Mouse (Mus musculus) monocyte, adult 5-6 weeks (primary cell): ENCODE data around the gene Gm19935. TPM values are rescaled to one million over a fixed set of nuclear protein-coding genes. Genes with fewer than 3 reads are reported as not detected.

Experiments
- ATAC-seq: fragments of 153-309, 156-312 bp; replicated peaks from 2 replicates; pipeline ENCODE4 v1.8.0; 2017; ENCODE audit warnings: mild to moderate bottlenecking; ENCODE audit not compliant: low TSS enrichment, insufficient number of reproducible peaks, severe bottlenecking, poor library complexity, low FRiP score
- total RNA-seq: library from RNA; stranded (forward); fragments of 200-1000, 200-491, 200-594 nt; gene quantifications from 3 replicates; pipeline ENCODE4 v1.2.3, GENCODE M21; 2017

Gene Gm19935
- total RNA-seq: not detected in 3 replicates

DNA sequence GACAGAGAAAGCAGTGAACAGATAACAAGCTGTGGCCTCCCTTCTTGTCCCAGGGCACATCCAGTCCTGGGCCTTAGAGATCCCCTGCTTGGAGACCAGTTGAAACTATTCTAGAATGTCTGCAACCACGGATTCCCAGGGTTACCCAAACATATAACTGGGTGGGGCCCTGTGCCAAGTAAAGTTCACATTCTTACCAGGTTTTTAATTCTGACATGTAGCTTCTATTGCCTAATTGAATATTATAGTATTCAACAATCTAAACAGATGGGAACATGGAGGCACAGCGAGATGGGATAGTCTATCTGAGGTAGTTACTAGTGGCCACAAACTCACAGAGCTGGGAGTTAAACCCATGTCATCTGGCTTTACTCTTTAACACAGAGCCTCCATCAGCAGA is at the start of gene Gm19935:
Gm19935 (minus strand) TSS at position 101 of the 400 bp plus-strand sequence.
- ATAC-seq: no peak

DNA sequence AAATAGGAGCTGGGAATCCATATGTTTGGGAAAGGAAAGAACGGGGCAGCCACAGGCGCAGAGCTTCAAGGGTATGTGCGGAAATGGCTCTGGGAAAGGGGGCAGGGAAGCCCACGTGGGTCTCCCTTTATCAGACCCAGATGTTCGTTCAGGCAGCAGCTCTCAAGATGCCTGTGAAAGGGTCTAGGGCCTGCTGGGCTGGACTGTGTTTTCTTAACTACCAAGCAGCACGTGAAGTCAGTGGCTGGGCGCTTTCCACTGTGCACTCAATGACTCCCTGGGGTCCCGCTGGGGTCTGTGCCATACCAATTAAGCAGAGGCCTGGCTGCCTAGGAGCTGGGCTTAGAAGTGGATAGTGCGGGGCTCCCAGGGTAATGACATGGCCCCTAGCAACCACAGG is 44.8 kb upstream of the Gm19935 start:
- ATAC-seq: no peak

DNA sequence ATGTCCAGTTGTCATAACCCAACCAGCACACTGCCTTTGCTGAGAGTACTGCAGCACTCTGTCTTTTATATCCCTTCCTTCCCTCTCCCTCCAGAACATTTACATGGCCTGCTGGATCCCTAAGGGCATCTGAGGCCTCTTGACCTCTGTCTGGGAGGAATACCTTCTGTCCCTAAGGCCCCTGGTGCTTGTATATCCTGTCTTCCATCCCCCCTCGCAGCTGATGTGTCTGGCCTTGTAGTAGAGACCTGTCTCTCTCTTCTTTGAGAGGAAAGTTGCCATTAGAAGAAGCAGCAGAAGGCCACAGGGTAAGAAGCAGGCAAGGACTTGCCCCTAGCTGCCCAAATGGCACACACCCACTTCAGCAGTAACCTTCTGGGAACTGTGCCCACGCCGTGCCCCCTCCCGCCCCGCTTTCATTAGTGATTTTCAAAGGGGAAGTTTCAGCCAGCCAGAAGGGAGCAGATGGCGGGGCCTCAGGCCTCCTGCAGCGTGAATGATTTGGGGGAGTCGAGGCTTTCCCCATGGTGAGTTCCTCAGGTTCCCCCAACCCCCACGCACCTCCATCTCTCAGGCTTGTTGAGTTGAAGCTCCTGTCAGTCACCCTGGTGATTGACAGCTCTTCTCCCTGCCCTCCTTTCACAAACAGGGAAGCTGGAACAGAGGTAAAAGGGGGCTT is 44.2 kb upstream of the Gm19935 start:
- ATAC-seq: 0 out of 2 replicates have a peak, but pooled peaks have one; percentile 27

DNA sequence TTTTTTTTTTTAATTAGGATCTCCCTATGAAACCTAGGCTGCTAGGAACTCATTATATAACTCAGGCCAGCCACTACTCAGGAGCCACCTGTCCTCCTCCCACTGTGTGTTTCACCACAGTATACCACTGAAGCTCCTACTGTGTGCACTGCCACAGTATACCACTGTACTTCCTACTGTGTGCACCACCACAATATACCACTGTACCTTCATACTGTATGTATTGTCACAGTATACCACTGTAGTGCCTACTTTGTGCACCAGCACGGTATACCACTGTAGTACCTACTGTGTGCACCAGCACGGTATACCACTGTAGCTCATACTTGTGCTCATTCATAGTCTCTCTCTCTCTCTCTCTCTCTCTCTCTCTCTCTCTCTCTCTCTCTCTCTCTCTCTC is 40.9 kb upstream of the Gm19935 start:
- ATAC-seq: no peak

DNA sequence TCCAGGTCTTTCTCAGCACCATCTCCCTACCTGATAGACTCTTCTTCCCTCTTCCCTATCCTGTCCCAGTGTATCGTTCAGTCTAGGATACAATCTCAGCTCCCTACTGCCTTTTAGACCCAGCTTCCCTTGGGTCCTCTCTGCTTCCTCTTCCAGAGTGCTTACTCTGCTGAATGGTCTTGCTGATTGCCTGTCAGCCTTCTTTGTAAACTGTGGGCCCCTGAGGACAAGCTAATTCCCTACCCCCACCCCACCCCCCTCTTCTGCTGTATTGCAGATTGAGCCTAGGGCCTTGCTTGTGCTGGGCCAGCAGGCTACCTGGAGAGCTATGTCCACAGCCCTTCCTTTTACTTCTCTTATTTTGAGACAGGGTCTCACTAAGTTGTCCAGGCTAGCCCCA is 39.8 kb upstream of the Gm19935 start:
- ATAC-seq: no peak

DNA sequence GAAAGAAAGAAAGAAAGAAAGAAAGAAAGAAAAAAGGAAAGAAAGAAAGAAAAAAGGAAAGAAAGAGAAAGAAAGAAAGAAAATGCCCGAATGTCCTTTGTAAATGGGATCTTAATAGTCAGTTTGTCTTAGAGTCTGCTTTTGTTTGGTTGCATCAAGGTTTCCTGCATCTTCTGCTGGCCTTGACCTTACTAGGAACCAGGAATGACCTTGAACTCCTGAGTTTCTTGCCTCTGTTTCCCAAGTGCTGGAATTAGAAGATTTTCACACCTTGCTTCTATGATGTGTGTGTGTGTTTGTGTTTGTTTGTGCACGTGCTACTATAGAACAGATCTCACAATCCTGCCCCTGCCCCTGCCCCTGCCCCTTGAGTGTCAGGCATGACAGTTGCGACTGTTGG is 39.0 kb upstream of the Gm19935 start:
- no peak for ATAC-seq

DNA sequence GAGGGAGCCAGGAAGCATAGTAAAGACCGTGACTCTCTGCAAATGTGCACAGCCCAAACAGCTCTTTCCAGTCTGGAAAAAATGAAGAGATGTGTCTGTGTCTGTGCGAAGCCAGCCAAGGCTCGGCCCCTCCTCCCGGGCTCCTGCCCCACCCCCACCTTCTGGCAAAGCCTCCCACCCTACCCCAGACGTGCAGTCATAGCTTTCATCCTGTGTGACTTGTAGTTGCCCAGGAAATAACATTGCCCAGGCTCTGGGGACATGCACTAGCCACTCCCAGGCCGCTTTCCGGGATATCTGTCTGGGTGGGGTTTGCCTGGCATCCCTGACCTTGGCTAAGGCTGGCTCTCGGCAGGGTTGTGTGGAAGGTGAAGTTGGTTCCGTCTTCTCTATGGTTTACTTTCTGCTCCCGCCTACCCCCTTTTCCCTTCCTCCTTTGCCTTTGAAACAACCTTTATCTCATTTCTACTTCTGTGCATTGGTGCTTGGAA is 37.5 kb upstream of the Gm19935 start:
- ATAC-seq: no peak

DNA sequence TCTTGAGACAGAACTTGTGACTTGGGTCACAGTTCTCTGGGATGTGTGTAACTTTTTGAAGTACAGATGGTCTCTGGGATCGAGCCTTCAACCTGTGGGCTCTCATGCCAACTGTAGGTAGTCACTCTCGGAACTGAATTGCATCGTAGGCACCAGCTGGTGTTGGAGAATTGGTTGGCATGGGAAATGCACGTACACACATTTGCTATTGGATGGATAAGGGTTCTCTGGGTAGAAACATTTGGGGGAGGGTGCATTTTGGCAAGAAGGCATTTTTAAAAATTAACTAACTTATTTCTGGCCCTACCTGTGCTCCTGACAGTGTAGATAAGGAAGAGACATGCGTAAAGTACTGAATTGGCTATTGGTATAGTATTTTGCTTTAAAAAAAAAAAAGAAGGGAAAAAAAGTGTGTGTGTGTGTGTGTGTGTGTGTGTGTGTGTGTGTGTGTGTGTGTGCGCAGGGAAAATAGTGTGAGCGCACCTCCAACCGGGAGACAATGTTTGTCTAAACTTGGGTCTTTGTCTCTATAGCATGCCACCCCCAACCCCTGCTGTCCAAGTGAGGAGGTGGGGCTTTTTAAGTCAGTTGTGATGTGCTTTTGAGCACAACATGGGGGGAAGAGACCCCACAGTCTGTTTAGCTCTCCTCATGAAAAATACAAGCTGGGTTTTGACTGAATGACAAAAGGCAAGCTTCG is 36.9 kb upstream of the Gm19935 start:
- no peak for ATAC-seq

DNA sequence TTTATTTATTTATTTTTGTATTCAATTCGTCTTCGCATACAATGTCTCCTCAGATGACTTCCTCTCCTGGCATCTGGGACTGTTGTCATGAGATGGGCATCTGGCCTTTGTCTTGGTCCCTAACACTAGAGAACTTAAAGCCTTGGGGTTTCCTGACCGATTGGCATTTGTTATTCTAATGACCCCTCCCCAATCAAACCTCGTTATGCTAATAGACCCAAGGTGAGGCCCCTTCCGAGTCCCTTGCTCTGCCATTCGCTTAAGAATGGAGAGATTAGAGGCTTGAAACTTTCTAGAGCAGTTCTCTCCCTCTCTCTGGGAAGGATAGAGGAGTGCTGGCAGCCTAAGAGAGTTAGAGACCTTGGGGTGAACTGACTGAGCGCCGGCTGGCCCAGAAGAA is 34.4 kb upstream of the Gm19935 start:
- no peak for ATAC-seq

DNA sequence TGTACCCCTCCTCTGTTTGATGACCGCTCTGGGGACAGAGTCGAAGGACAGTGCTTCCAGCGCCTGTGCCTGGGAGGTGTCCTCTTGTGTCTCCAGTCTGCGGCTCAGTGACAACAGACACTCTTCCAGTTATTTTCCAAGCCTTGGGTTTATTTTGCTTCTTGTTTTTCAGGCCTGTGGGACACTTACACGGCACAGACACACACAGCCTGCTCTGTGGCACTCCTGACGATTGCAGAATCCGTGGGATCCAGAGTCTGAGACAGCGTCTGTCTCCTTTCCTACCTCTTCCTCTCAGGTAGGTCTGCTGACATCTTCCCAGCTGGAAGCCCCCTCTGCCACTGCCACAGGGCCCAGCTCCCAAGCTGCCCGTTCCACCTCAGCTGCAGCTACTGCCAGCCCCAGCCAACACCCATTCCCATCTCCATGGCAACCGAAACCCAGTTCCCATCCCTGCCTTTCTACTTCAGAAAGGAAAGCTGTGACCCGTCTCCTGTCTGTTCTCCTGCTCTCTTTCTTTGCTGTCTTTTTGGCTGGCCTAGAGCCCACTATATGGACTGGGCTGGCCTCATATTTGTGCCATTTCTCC is 32.4 kb upstream of the Gm19935 start:
- no peak for ATAC-seq

DNA sequence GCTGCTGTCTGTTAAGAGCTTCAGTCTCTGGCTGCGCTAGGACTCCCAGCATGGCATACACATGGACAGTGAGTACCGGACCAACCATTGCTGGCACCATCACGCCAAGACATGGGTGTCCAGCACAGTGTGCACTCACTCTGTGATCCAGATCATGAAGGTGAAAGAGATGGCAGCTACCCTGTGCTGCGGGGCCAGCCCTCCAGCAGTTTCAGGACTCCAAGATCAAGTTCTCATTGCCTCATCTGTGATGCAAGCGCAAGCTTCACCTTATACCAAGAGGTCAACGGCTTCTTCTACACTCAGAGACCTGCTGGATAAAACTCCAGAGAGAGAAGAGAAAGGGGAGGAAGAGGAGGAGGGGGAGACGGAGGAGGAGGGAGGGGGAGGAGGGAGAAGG is 30.8 kb upstream of the Gm19935 start:
- no peak for ATAC-seq

DNA sequence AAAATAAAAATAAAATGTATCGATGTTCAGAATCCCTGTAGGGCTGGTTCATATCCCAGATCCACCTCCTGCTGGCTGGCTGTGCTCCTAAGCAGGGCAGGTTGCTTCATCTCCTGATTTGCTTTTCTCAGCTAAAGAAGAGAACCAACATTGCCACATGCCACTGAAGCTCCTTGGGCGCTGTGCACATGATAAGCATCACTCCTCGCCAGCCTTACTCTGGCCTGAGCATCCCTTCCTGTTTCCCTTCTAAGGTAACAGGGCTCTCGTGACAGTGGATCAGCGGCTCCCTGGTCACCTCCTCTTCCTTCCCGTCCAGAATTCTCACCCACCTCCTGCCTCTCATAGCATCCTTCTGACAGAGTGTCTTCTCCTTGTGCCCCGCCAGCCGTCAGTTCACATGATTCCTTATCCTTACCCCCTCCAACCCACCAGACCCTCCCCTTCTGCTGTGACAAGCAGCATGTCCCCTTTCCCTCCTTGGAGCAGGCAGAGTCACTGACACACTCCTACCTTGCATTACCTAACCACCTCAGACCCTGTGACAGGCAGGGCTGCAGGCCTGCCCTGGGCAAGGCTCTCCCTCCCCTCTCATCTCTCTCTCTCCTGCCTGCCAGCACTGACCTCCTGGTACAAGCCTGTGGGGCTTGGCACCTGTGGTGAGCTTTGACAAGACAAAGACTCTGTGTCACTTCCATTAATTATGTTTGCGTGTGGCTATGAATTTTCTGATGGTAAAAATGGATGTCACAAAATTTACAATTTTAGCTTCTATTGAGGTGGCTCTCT is 27.2 kb upstream of the Gm19935 start:
- no peak for ATAC-seq

DNA sequence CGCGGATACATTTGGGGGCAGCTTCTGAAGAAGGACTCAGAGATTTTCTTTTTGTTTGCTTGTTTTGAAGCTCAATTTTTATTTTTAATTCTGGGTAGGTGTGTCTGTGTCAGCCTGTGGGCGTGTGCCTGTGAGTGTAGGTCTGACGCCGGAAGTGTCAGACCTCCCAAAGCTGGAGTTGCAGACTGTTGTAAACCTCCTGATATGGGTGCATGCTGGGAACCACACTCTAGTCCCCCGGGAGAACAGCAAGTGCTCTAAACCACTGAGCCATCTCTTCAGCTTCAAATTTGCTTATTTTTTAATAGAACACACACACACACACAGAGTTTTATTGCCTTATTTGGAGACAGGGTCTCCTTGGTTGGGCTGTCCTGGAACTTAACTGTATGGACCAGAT is 25.9 kb upstream of the Gm19935 start:
- ATAC-seq: no peak

DNA sequence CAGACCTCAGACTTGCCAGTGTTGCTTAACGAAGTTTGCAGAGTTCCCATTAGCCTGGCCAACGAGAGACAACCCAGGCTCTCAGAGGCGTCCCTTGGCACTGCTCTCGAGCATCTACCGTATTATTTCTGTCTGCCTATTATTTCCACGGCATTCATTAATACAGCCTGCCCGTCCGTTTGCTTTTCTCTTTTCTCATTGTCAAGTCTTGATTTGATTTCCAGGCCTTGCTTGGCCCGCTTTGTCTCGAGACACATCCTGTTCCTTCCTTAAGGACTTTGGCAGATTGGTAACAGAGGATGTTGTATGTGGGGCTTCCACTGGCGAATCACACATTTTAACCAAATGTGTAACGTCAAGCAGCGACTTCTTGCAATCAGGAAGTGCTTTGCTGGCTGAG is 24.1 kb upstream of the Gm19935 start:
- no peak for ATAC-seq

DNA sequence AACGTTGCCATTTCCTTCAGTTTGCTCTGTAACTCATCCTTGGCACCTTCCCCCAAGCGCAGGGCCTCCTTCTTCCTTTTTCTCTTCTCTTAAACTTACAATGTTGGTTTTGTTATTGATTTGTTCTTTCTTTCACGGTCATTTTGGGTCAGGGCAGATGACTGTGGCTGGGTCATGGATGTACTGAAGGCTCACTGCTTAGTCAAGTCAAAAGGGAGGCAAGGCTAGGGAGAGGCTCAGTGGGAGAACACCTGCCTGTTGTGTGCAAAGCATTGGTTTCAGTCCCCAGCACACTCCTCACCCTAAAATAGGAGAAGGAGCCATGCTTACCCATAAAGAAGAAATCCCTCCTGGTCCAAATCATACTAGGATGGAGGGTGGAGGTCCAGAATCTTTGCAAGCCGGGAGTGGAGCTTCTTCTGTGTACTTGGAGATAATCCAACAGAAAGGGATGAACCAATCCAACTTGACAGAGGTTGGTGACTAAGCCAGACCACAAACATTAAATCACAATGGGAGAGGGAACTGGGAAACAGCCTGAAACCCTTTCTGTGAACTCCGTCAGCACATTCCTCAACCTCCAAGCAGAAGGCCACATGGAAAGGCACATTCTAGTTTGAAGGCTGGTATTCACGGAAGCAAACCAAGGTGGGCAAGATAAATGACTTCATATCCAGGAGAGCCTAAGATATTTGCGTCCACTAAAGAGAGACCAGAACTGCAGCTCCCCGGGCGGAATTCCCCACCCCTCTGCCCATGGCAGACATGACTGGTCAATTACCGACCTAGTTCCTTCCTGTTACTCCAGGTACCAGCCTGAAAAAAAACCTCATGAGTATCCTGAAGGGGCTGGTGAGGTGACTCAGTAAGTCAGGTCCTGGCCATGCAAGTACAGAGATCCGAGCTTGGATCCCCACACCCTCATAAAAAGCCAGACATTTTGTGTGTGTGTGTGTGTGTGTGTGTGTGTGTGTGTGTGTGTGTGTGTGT is 22.8 kb upstream of the Gm19935 start:
- ATAC-seq: no peak

DNA sequence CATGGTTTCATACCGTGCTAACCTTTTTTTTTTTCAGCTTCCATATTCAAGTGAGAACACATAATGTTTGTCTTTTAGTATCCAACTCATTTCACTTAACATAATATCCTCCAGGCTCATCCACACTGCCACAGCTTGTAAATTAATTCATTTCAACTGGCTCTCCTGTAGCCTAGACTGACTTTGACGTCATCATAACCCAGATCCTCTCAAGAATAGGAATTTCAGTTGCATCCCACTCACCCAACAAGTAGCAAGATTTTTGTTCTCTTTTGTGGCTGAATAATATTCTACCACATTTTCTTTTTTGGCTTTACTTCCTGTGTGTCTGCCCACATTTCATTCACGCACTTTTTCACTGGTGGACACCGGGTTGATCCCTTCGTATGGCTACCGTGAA is 20.2 kb upstream of the Gm19935 start:
- no peak for ATAC-seq

DNA sequence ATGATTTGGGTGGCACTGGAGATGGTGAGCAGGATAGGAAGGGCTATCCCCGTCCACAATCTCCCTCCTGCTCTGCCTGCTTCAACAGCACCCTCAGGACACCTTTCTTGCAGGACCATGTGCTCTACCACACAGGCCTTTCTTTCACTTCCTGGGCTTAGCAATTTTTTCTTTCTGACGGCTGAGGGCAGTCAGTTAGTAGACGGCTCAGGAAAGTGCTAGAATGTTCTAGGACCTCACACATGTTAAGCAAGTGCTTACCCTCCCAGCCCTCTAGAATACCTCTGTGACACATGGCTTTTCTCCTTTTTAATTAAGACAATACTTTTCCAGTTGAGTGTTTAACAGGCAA is 17.1 kb upstream of the Gm19935 start:
- no peak for ATAC-seq

DNA sequence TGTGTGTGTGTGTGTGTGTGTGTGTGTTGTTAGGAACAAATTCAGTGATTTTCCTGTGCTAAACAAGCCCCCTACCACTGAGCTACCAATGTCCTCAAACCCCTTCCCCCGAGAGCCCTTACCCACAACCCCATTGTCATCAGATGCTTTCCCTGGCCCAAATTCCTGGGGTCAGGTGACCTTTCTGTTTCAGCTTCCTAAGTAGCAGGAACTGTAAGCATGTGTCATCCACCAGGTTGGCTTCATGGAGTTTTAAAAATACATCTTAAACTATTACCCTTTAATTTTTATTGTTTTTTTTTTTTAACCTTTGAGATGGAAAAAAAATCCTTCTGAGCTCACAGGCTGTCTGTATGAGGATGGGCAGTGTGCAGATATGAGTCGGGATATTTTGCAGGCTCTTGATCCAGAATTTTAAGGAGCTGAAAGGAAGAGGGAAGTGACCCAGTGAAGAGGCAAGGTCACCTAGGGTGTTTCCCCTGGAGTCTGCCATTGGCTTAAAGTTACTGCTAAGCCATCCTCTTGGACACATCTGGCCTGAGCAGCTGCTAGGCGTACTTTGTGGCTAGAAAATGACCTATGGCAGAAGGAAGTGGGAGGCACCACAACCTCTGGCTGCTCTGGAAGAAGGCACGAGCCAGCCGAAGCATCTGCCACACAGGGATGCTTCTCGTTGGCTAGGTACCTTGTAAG is 16.6 kb upstream of the Gm19935 start:
- peak; percentile 59; the same call in 1 of the 2 replicates for ATAC-seq
